Mouse (Mus musculus): Measurements from ENCODE around the gene Syn3. TPM values are rescaled to one million over a fixed set of nuclear protein-coding genes. Genes with fewer than 3 reads are reported as not detected.

Gene Syn3
- total and polyA plus RNA-seq, 2 experiments from 2014 or later = 18.3 to 67.4 TPM

GRCm38 (mm10) chr10:86483968-86484367 is 14.7 kb downstream of the Syn3 start:
- Histone ChIP-seq H3K9ac (replicated peaks; ENCODE audit: low read length) (no peak overlapping the region), H3K9me3 (ENCODE audit: low read length) (no peaks in the 10 kb centered on the region), H3K36me3 (ENCODE audit: insufficient read depth, low read length) (no peaks in the 10 kb centered on the region), H3K27ac (no peak overlapping the region), H3K4me3 (ENCODE audit: low read length) (no peak overlapping the region), H3K27me3 (ENCODE audit: insufficient read depth, low read length) (no peaks in the 10 kb centered on the region), H3K4me1 (ENCODE audit: insufficient read depth, low read length) (0 out of 2 replicates have a peak, but pooled peaks cover 4% of the 10 kb centered on the region), H3K4me2 (ENCODE audit: low read depth, low read length) (no peak overlapping the region)
- WGBS = 9% methylated on average over 3 of the region's 3 CpGs
- TF ChIP-seq CTCF (IDR thresholded peaks at IDR 0.05; ENCODE audit: low read depth) = peak; percentile 69
- ATAC-seq = 0 out of 2 replicates have a peak, but pooled peaks have one; percentile 36
- peak; percentile 58 for DNase-seq (ENCODE audit: low spot score)

- Histone ChIP-seq H3K9me3 (ENCODE audit: low read length) (no peaks in the 10 kb centered on the region), H3K4me1 (ENCODE audit: insufficient read depth, low read length) (no peaks in the 10 kb centered on the region), H3K4me2 (ENCODE audit: low read depth, low read length) (no peak overlapping the region), H3K27me3 (ENCODE audit: insufficient read depth, low read length) (no peaks in the 10 kb centered on the region), H3K4me3 (ENCODE audit: low read length) (no peak overlapping the region), H3K36me3 (ENCODE audit: insufficient read depth, low read length) (no peaks in the 10 kb centered on the region), H3K27ac (no peak overlapping the region), H3K9ac (replicated peaks; ENCODE audit: low read length) (no peak overlapping the region)
- ATAC-seq (no peak), DNase-seq (ENCODE audit: low spot score) (no peak)
- WGBS = 77% methylated on average over 1 of the region's 1 CpGs
- TF ChIP-seq CTCF (IDR thresholded peaks at IDR 0.05; ENCODE audit: low read depth) = no peak
These were observed 16.2 kb downstream of the Syn3 start for GRCm38 (mm10) chr10:86482496-86482895.

GRCm38 (mm10) chr10:86480711-86481110 is 18.0 kb downstream of the Syn3 start:
- WGBS = 90% methylated on average over 6 of the region's 6 CpGs
- H3K9me3 ChIP-seq (ENCODE audit: low read length) = no peaks in the 10 kb centered on the region
- no peak overlapping the region for H3K9ac ChIP-seq (replicated peaks; ENCODE audit: low read length)
- ATAC-seq (no peak), DNase-seq (ENCODE audit: low spot score) (no peak)
- H3K4me2 ChIP-seq (ENCODE audit: low read depth, low read length) = no peak overlapping the region
- no peaks in the 10 kb centered on the region for H3K4me1 ChIP-seq (ENCODE audit: insufficient read depth, low read length)
- TF ChIP-seq CTCF (IDR thresholded peaks at IDR 0.05; ENCODE audit: low read depth) = no peak
- no peak overlapping the region for H3K4me3 ChIP-seq (ENCODE audit: low read length)
- no peak overlapping the region for H3K27ac ChIP-seq
- H3K36me3 ChIP-seq (ENCODE audit: insufficient read depth, low read length) = no peaks in the 10 kb centered on the region; the same call in 1 of the 2 replicates
- no peaks in the 10 kb centered on the region for H3K27me3 ChIP-seq (ENCODE audit: insufficient read depth, low read length)

GRCm38 (mm10) chr10:86479718-86480121 is 19.0 kb downstream of the Syn3 start:
- peak; percentile 66 for DNase-seq (ENCODE audit: low spot score)
- 37% methylated on average over 4 of the region's 4 CpGs for WGBS

GRCm38 (mm10) chr10:86476720-86477119 is 22.0 kb downstream of the Syn3 start:
- no peak for ATAC-seq
- no peak for DNase-seq (ENCODE audit: low spot score)
- Histone ChIP-seq H3K9me3 (ENCODE audit: low read length) (no peaks in the 10 kb centered on the region), H3K27me3 (ENCODE audit: insufficient read depth, low read length) (no peaks in the 10 kb centered on the region), H3K36me3 (ENCODE audit: insufficient read depth, low read length) (no peaks in the 10 kb centered on the region; the same call in 1 of the 2 replicates), H3K4me2 (ENCODE audit: low read depth, low read length) (no peak overlapping the region), H3K9ac (replicated peaks; ENCODE audit: low read length) (no peak overlapping the region), H3K4me3 (ENCODE audit: low read length) (no peak overlapping the region), H3K4me1 (ENCODE audit: insufficient read depth, low read length) (no peaks in the 10 kb centered on the region), H3K27ac (no peak overlapping the region)
- no peak for TF ChIP-seq CTCF (IDR thresholded peaks at IDR 0.05; ENCODE audit: low read depth)
- WGBS = 81% methylated on average over 7 of the region's 7 CpGs

More at GRCm38 (mm10) chr10:86479718-86480121, 19.0 kb downstream of the Syn3 start:
- no peak overlapping the region for H3K4me2 ChIP-seq (ENCODE audit: low read depth, low read length)
- peak; percentile 76 for ATAC-seq
- no peak for TF ChIP-seq CTCF (IDR thresholded peaks at IDR 0.05; ENCODE audit: low read depth)
- H3K27me3 ChIP-seq (ENCODE audit: insufficient read depth, low read length) = no peaks in the 10 kb centered on the region
- no peak overlapping the region for H3K9ac ChIP-seq (replicated peaks; ENCODE audit: low read length)
- H3K4me3 ChIP-seq (ENCODE audit: low read length) = no peak overlapping the region
- no peaks in the 10 kb centered on the region; the same call in 1 of the 2 replicates for H3K36me3 ChIP-seq (ENCODE audit: insufficient read depth, low read length)
- H3K9me3 ChIP-seq (ENCODE audit: low read length) = no peaks in the 10 kb centered on the region
- no peaks in the 10 kb centered on the region for H3K4me1 ChIP-seq (ENCODE audit: insufficient read depth, low read length)
- H3K27ac ChIP-seq = peak overlapping the region; percentile 41; the same call in 1 of the 2 replicates

- H3K4me3 ChIP-seq (ENCODE audit: low read length) = no peak overlapping the region
- H3K9ac ChIP-seq (replicated peaks; ENCODE audit: low read length) = no peak overlapping the region
- H3K27me3 ChIP-seq (ENCODE audit: insufficient read depth, low read length) = no peaks in the 10 kb centered on the region
- TF ChIP-seq CTCF (IDR thresholded peaks at IDR 0.05; ENCODE audit: low read depth) = no peak
- no peak for ATAC-seq
- DNase-seq (ENCODE audit: low spot score) = no peak
- no peaks in the 10 kb centered on the region; the same call in 1 of the 2 replicates for H3K36me3 ChIP-seq (ENCODE audit: insufficient read depth, low read length)
- WGBS = 90% methylated on average over 5 of the region's 5 CpGs
- no peaks in the 10 kb centered on the region for H3K4me1 ChIP-seq (ENCODE audit: insufficient read depth, low read length)
- H3K27ac ChIP-seq = no peak overlapping the region
- H3K9me3 ChIP-seq (ENCODE audit: low read length) = no peaks in the 10 kb centered on the region
- no peak overlapping the region for H3K4me2 ChIP-seq (ENCODE audit: low read depth, low read length)
These were observed 23.4 kb downstream of the Syn3 start for GRCm38 (mm10) chr10:86475270-86475669.

Measured in hindbrain, postnatal 0 days (tissue).